Mouse (Mus musculus) spleen, postnatal 14 days (tissue): ENCODE measurements at regions not wholly inside any gene's neighbourhood (a gene's known extent, or its start where the extent isn't known, plus 50 kb on each side); places are given as distances from the start of the nearest gene placed in this dataset.
A peak's percentile ranks its signal among the peaks of the same experiment; 100 is the strongest.
"Not testable (repeated sequence)": the region's sequence is repeated elsewhere in the genome, so short reads cannot be mapped to it uniquely, and the experiment has no call there.

Experiments
- DNase-seq, 2 experiments: peaks; one replicate each; pipeline ENCODE4 v3.0.0; 2021 to 2022; ENCODE audit warnings: low spot score in 2 of 2

DNA sequence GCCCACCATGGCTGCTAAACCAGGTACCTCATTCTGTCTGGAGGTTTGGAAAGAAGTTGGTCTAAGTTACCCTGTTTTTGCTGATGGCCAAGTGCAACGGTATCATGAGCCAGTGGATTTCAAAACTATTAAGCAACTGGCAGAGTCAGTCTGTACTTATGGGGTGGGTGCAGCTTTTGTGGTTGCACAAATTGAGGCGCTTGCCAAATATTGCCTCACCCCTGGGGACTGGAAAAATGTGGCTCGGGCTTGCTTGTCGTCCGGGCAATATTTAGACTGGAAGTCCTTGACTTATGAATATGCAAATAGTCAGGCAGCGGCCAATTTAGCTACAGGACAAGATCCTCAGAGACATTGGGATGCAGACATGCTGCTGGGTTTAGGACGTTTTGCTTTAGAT, 110.2 kb downstream of the Olfr164 start:
- no peak for DNase-seq

GRCm38 (mm10) chr16:19200977-19201376, 112.9 kb downstream of the Olfr164 start:
- no peak for DNase-seq

DNA sequence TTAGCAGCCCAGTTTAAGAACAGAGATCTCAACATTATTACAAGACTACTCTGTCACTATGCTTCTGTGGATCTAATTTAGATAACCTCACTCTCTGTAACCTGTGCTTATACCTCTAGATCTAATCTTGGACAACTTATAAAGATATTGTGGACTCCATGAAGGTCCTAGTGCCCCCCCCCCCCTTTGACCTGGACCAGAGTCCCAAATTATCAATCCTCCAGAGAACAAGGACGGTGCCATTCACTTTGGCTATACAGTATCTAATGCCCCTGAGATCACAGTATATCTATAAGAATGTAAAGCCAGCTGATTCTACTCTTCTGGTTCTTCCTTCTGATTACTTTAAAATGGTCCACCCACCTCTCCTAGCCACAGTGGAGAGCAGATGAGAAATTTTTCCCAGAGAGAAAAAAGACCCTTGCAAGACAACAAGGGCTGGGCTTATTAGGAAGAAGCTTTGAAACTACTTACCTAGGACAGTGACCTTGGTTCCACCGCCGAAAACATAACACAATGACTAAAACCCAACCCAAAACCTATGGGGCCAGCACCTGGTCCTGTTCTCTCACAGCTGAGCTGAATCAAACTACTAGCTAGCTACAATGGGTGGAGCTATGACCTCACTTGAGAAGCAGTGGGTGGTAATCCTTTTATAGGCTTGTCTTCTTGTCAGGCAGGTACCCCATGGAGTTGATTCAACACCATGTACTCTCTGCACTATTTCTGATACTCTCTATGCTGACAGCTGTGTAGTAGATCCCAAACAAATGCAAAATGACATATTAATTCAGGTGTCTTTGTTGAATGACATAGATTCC, 113.9 kb downstream of the Olfr164 start:
- no peak for DNase-seq

DNA sequence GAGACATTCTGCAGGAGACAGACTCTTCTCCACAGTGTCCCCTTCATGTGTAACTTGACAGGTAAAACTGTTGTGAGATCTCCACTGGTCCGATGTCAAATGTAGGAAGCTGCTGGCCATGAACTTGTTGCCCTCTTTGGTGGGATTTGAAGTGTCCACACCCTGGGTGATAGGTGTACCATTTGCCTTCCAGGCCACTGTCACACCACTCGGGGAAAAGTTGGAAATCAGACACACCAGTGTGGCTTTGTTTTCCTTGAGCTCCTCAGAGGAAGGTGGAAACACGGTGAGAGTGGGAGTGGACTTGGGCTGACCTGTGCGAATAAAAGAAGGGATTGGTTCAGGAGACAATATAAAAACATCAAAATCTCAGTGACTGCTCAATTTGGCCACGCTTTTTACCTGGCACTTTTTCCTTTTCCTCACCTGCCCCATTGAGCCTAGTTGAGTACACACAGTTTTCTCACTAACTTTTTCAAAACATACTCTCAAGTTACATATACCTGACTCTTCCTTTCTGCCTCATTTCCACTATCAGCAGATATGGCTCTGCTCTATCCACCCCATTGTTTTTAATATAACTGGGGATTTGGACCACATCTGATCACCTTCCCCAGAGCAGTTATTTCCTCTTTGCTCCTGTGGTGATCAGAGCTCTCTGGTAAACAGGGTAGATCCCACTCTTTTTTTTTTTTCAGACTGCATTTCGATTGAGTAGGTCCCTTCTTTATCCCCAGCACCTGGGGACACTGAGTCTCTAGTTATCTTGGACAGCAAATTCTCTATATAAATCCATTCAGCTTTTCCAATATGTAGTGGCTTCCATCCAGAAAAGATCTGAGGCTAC, 115.1 kb downstream of the Olfr164 start:
- DNase-seq: no peak

GRCm38 (mm10) chr16:19197638-19198440, 116.0 kb downstream of the Olfr164 start:
- DNase-seq: no peak

DNA sequence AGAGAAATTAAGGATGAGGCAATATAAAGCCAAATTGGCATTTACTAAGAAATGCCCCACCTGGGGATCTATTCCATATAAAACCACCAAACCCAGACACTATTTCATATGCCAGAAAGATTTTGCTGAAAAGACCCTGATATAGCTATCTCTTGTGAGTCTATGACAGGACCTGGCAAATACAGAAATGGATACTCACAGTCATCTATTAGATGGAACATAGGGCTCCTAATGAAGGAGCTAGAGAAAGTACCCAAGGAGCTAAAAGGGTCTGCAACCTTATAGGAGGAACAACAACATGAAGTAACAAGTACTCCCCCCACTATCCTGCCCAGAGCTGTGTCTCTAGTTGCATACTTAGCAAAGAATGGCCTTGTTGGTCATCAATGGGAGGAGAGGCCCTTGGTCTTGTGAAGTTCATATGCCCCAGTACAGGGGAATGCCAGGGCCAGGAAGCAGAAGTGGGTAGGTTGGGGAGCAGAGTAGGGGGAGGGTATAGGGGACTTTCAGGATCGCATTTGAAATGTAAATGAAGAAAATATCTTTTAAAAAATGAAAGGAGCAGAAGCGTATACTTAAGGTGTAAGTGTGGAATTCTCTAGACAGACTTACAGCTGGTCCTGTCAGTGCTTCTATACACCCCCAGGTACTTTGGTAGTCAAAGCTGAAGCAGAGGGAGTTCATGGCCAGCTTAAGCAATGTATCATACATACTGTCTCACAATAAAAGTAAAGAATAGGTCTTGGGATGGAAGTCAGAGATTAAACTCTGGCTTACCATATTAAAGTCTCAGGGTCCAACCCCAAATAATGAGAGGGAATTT, 128.2 kb downstream of the Olfr164 start:
- no peak for DNase-seq

- DNase-seq: peak; percentile 12 to 40
These were observed 134.5 kb downstream of the Olfr164 start for GRCm38 (mm10) chr16:19179214-19180010.

DNA sequence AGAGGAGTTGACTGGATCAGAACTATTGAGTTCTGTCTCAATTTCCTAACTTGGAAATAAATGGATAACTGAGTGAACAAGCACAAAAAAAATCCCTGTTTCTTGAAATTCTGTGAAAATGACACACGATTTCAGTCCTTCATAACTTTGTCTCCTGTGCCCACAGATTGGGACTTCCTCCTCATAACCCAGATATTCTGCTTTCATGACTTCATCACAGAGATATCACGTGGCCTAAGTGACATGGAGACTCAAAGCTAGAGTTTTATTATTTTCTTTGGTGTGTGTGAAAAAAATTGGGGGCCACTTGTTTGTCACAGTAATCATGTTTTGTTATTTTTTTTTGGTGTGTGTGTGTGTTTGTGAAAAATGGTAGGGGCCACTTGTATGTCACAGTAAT, 160.8 kb downstream of the Olfr164 start:
- no peak for DNase-seq

DNA sequence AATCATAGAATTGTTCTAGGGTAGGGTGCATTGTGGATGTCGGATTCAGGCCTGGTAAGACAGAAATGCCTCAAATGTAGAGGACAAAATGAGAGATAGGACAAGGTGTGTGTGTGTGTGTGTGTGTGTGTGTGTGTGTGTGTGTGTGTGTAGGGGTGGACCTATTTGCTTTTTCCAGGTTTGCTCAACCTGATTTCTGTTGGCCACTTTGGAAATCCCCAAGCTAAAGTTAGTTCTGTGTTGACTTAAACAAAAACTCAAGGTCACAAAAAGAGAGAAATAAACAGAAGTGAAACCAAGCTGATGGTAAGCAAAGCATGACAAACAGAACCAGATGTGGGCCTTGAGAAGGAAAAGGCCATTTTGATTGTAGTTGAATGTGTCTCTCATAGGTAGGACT, 161.4 kb downstream of the Olfr164 start:
- DNase-seq: not testable (repeated sequence)

- no peak for DNase-seq
These were observed 162.8 kb downstream of the Olfr164 start for GRCm38 (mm10) chr16:19151110-19151509.

- no peak for DNase-seq
These were observed 163.3 kb downstream of the Olfr164 start for GRCm38 (mm10) chr16:19150582-19150981.

- peak; percentile 42 to 70 for DNase-seq
These were observed 167.4 kb downstream of the Olfr164 start for GRCm38 (mm10) chr16:19146290-19146983.
